Mouse (Mus musculus): Measurements from ENCODE around the gene Rspo1. TPM values are rescaled to one million over a fixed set of nuclear protein-coding genes. Genes with fewer than 3 reads are reported as not detected.

Rspo1 gene
- total and polyA plus RNA-seq, 3 experiments = 0.25 to 0.50 (median 0.31) TPM

DNA sequence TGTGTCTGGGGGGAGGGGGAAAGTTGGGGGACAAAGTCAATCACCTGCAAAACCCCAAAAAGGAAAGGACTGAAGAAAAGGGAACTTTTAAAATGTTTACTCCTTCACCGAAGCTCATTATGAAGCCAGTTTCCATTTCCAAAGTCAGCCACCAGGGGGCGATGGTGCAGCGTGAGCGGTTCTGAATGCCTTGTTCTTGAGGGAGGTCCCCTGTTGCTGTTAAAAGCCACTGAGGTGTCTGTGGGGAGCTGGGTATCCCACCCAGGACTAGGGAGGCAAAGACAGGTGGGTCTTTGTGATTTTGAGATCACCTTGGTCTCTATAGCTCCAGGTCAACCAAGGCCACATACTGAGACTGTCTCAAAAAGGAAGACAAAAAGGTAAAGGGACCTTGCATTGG is 43.2 kb upstream of the Rspo1 start:
- H3K9ac ChIP-seq (ENCODE audit: insufficient read depth, low read depth) = no peak overlapping the region
- no peak overlapping the region for H3K4me3 ChIP-seq (replicated peaks in 1 of 3; ENCODE audit: low read depth in 2 of 3, low read length in 2 of 3, poor library complexity in 1 of 3)
- H3K27ac ChIP-seq (ENCODE audit: insufficient read depth, low read depth) = no peak overlapping the region
- no peaks in the 10 kb centered on the region for H3K27me3 ChIP-seq (replicated peaks)
- H3K36me3 ChIP-seq (replicated peaks in 1 of 2; ENCODE audit: control insufficient read depth in 1 of 2, insufficient read depth in 1 of 2, low read length in 1 of 2) = peaks cover 34 to 81% of the 10 kb centered on the region in 2 experiments
- no peaks in the 10 kb centered on the region for H3K9me3 ChIP-seq (replicated peaks; ENCODE audit: low read length)
- dilution Hi-C loops (cut with MboI; ENCODE audit: extremely low pct_ligation_motif_present, extremely low pct_unique_long_range_greater_than_20kb, low sequenced_read_pairs) = no loop called here
- H3K4me2 ChIP-seq (ENCODE audit: insufficient read depth, low read depth, poor library complexity, severe bottlenecking) = no peak overlapping the region
- H3K4me1 ChIP-seq (ENCODE audit: control insufficient read depth in 1 of 2, insufficient read depth in 2 of 2) = peaks cover 0 to 13% of the 10 kb centered on the region in 2 experiments; a peak in 2 of 4 replicates
- H3K79me2 ChIP-seq (replicated peaks; ENCODE audit: control insufficient read depth, extremely low read depth, insufficient read depth, poor library complexity, severe bottlenecking) = peaks cover 6% of the 10 kb centered on the region
- in situ Hi-C loops (cut with MboI; ENCODE audit: low pct_ligation_motif_present, low pct_unique_long_range_greater_than_20kb, low sequenced_read_pairs) = no loop called here
- DNase-seq (ENCODE audit: extremely low read depth) = peak; percentile 72
- TF ChIP-seq ZC3H11A (IDR thresholded peaks at IDR 0.05; ENCODE audit: low read depth, low read length) (peak; percentile 30; the same call in 1 of the 2 replicates), ZMIZ1 (IDR thresholded peaks at IDR 0.05; ENCODE audit: low read depth, low read length) (no peak), SIN3A (IDR thresholded peaks at IDR 0.05; ENCODE audit: low read length) (0 out of 2 replicates have a peak, but pooled peaks have one; percentile 32), SMC3 (IDR thresholded peaks at IDR 0.05; ENCODE audit: low read depth, low read length) (peak; percentile 87), RAD21 (IDR thresholded peaks at IDR 0.05; ENCODE audit: low read depth, low read length) (peak; percentile 88), MAZ (IDR thresholded peaks at IDR 0.05; ENCODE audit: low read depth, low read length) (0 out of 2 replicates have a peak, but pooled peaks have one; percentile 16), IRF4 (IDR thresholded peaks at IDR 0.05; ENCODE audit: low read depth, low read length) (no peak), CTCF (conservative IDR thresholded peaks at IDR 0.05 in 1 of 2, IDR thresholded peaks at IDR 0.05 in 1 of 2; ENCODE audit: low read depth in 2 of 2, low read length in 2 of 2) (peak; percentile 74 to 96), NELFE (IDR thresholded peaks at IDR 0.05; ENCODE audit: low read depth, low read length) (peak; percentile 33; the same call in 1 of the 2 replicates), MYC (IDR thresholded peaks at IDR 0.05; ENCODE audit: low read depth, low read length) (no peak)

GRCm38 (mm10) chr4:124943781-124944180 is 42.4 kb upstream of the Rspo1 start:
- dilution Hi-C loops (cut with MboI; ENCODE audit: extremely low pct_ligation_motif_present, extremely low pct_unique_long_range_greater_than_20kb, low sequenced_read_pairs) (no loop called here), in situ Hi-C loops (cut with MboI; ENCODE audit: low pct_ligation_motif_present, low pct_unique_long_range_greater_than_20kb, low sequenced_read_pairs) (no loop called here)
- no peaks in the 10 kb centered on the region for H3K79me2 ChIP-seq (replicated peaks; ENCODE audit: control insufficient read depth, extremely low read depth, insufficient read depth, poor library complexity, severe bottlenecking)
- no peak overlapping the region for H3K4me2 ChIP-seq (ENCODE audit: insufficient read depth, low read depth, poor library complexity, severe bottlenecking)
- no peaks in the 10 kb centered on the region for H3K27me3 ChIP-seq (replicated peaks)
- no peak overlapping the region for H3K4me3 ChIP-seq (replicated peaks in 1 of 3; ENCODE audit: low read depth in 2 of 3, low read length in 2 of 3, poor library complexity in 1 of 3)
- H3K9ac ChIP-seq (ENCODE audit: insufficient read depth, low read depth) = no peak overlapping the region
- no peak for TF ChIP-seq TCF12 (IDR thresholded peaks at IDR 0.05; ENCODE audit: low read depth, low read length)
- no peak for TF ChIP-seq CHD1 (IDR thresholded peaks at IDR 0.05; ENCODE audit: low read depth, low read length)
- TF ChIP-seq SMC3 (IDR thresholded peaks at IDR 0.05; ENCODE audit: low read depth, low read length) = no peak
- no peak for TF ChIP-seq JUN (IDR thresholded peaks at IDR 0.05; ENCODE audit: insufficient read depth, low read depth, low read length)
- no peak for TF ChIP-seq ELF1 (IDR thresholded peaks at IDR 0.05; ENCODE audit: low read depth, low read length)
- TF ChIP-seq USF1 (IDR thresholded peaks at IDR 0.05; ENCODE audit: low read depth, low read length) = no peak
- no peak for TF ChIP-seq MYC (IDR thresholded peaks at IDR 0.05; ENCODE audit: low read depth, low read length)
- no peak for TF ChIP-seq RCOR1 (conservative IDR thresholded peaks at IDR 0.05; ENCODE audit: low read depth, low read length)
- TF ChIP-seq IRF4 (IDR thresholded peaks at IDR 0.05; ENCODE audit: low read depth, low read length) = no peak
- TF ChIP-seq E2F4 (IDR thresholded peaks at IDR 0.05; ENCODE audit: insufficient replicate concordance, low read depth, low read length) = no peak
- peaks cover 0 to 7% of the 10 kb centered on the region in 2 experiments; a peak in 2 of 4 replicates for H3K4me1 ChIP-seq (ENCODE audit: control insufficient read depth in 1 of 2, insufficient read depth in 2 of 2)
- no peak overlapping the region for H3K27ac ChIP-seq (ENCODE audit: insufficient read depth, low read depth)
- no peaks in the 10 kb centered on the region for H3K9me3 ChIP-seq (replicated peaks; ENCODE audit: low read length)
- peaks cover 27 to 77% of the 10 kb centered on the region in 2 experiments for H3K36me3 ChIP-seq (replicated peaks in 1 of 2; ENCODE audit: control insufficient read depth in 1 of 2, insufficient read depth in 1 of 2, low read length in 1 of 2)
- no peak for DNase-seq (ENCODE audit: extremely low read depth)

Measured in CH12.LX (cell line).